Mouse (Mus musculus): ENCODE measurements at regions not wholly inside any gene's neighbourhood (a gene's known extent, or its start where the extent isn't known, plus 50 kb on each side); places are given as distances from the start of the nearest gene placed in this dataset.
A peak's percentile ranks its signal among the peaks of the same experiment; 100 is the strongest.

GRCm38 (mm10) chrX:51294797-51295506 lies 88.6 kb upstream of the Mbnl3 start:
- Histone ChIP-seq H3K27me3 (ENCODE audit: insufficient read depth, low read length) (no peaks in the 10 kb centered on the region; the same call in 1 of the 2 replicates), H3K4me1 (ENCODE audit: insufficient read depth, low read length) (no peaks in the 10 kb centered on the region), H3K4me3 (ENCODE audit: low read length) (no peak overlapping the region), H3K36me3 (ENCODE audit: insufficient read depth, low read length) (no peaks in the 10 kb centered on the region), H3K27ac (ENCODE audit: low read length) (no peak overlapping the region), H3K4me2 (replicated peaks; ENCODE audit: low read depth, low read length) (no peak overlapping the region), H3K9me3 (ENCODE audit: low read length) (no peaks in the 10 kb centered on the region), H3K9ac (replicated peaks; ENCODE audit: low read length) (no peak overlapping the region)
- WGBS = 69% methylated on average over 7 of the region's 7 CpGs
- no peak for ATAC-seq (ENCODE audit: low FRiP score, low TSS enrichment)

- WGBS = 71% methylated on average over 5 of the region's 5 CpGs
- no peaks in the 10 kb centered on the region for H3K9me3 ChIP-seq (ENCODE audit: low read length)
- H3K4me1 ChIP-seq (ENCODE audit: insufficient read depth, low read length) = no peaks in the 10 kb centered on the region
- H3K4me3 ChIP-seq (ENCODE audit: low read length) = no peak overlapping the region
- no peak overlapping the region for H3K4me2 ChIP-seq (replicated peaks; ENCODE audit: low read depth, low read length)
- no peaks in the 10 kb centered on the region for H3K27me3 ChIP-seq (ENCODE audit: insufficient read depth, low read length)
- H3K9ac ChIP-seq (replicated peaks; ENCODE audit: low read length) = no peak overlapping the region
- H3K27ac ChIP-seq (ENCODE audit: low read length) = no peak overlapping the region
- no peak for ATAC-seq (ENCODE audit: low FRiP score, low TSS enrichment)
- no peaks in the 10 kb centered on the region for H3K36me3 ChIP-seq (ENCODE audit: insufficient read depth, low read length)
Observed at GRCm38 (mm10) chrX:51292310-51292709, 86.0 kb upstream of the Mbnl3 start.

GRCm38 (mm10) chrX:51278270-51278669 lies 71.9 kb upstream of the Mbnl3 start:
- Histone ChIP-seq H3K27me3 (ENCODE audit: insufficient read depth, low read length) (no peaks in the 10 kb centered on the region), H3K4me1 (ENCODE audit: insufficient read depth, low read length) (no peaks in the 10 kb centered on the region), H3K9ac (replicated peaks; ENCODE audit: low read length) (no peak overlapping the region), H3K4me3 (ENCODE audit: low read length) (no peak overlapping the region), H3K4me2 (replicated peaks; ENCODE audit: low read depth, low read length) (no peak overlapping the region), H3K27ac (ENCODE audit: low read length) (no peak overlapping the region), H3K36me3 (ENCODE audit: insufficient read depth, low read length) (no peaks in the 10 kb centered on the region), H3K9me3 (ENCODE audit: low read length) (no peaks in the 10 kb centered on the region)
- peak; percentile 57; the same call in 1 of the 2 replicates for ATAC-seq (ENCODE audit: low FRiP score, low TSS enrichment)

DNA sequence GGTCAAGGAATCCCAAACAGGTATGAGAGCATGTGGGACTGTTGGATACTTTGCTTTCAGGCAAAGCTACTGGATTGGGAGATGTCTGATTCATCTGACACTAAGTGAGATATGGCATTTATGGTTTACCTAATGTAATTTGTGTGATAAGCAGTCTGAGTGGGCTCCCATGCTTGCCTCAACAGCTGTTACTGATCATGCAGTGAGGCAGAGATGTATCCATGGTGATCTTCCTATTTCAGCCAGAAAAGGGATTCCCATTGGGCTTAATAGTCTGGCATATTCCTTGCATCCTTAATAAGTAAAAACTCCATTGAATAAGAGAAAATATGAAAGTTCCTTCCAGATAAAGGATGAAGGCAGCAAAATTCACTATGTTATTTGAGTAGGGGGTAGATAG lies 58.4 kb upstream of the Mbnl3 start:
- H3K4me3 ChIP-seq (ENCODE audit: low read length) = no peak overlapping the region
- H3K9me3 ChIP-seq (ENCODE audit: low read length) = no peaks in the 10 kb centered on the region
- no peaks in the 10 kb centered on the region for H3K27me3 ChIP-seq (ENCODE audit: insufficient read depth, low read length)
- H3K36me3 ChIP-seq (ENCODE audit: insufficient read depth, low read length) = no peaks in the 10 kb centered on the region
- no peaks in the 10 kb centered on the region for H3K4me1 ChIP-seq (ENCODE audit: insufficient read depth, low read length)
- H3K9ac ChIP-seq (replicated peaks; ENCODE audit: low read length) = no peak overlapping the region
- no peak for ATAC-seq (ENCODE audit: low FRiP score, low TSS enrichment)
- no peak overlapping the region for H3K4me2 ChIP-seq (replicated peaks; ENCODE audit: low read depth, low read length)
- no peak overlapping the region for H3K27ac ChIP-seq (ENCODE audit: low read length)

All from kidney, embryonic 16.5 days (tissue).